Mouse (Mus musculus): Measurements from ENCODE around the gene Ranbp3.

DNA sequence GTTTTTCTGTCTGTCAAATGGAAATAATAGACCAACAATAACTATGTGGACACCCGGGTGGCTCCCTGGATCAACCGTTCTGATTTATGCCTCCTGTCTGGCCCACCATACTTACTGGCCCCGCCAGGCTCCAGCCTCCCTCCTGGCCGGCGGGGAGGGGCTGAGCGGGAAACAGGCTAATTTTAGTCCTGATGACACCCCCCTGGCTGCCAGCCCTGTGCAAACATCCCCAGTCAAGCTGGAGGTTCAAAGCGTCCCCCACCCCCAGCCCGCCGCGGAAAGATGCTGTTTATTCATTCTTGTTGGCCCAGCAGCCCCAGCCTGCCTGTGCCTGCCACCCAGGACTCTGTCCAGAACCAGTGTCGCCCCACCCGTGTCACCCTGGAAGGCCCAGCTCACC, 55.0 kb downstream of the Ranbp3 start:
- TF ChIP-seq POLR2A (IDR thresholded peaks at IDR 0.05; ENCODE audit: borderline replicate concordance, extremely low read depth, low read depth, low read length) (no peak), CTCF (IDR thresholded peaks at IDR 0.05; ENCODE audit: insufficient read depth, low read length) (no peak)
